Mouse (Mus musculus) heart, embryonic 11.5 days (tissue): ENCODE measurements at regions not wholly inside any gene's neighbourhood (a gene's known extent, or its start where the extent isn't known, plus 50 kb on each side); places are given as distances from the start of the nearest gene placed in this dataset.

Source experiments
- ATAC-seq: fragments of 200-750 bp; cut with Nextera tagmentation; replicated peaks from 2 replicates; pipeline ENCODE4 v1.8.0; 2017; ENCODE audit warnings: moderate library complexity; ENCODE audit not compliant: insufficient number of reproducible peaks, low FRiP score, low TSS enrichment
- H3K27ac ChIP-seq: fragments of 300-500 bp; sonication (generic); 2 replicates; pipeline ENCODE4 v1.5.1; 2014; ENCODE audit warnings: mild to moderate bottlenecking, low read depth, low read length
- H3K27me3 ChIP-seq: fragments of 300-500 bp; sonication (generic); 2 replicates; pipeline ENCODE4 v1.6.1; 2014; ENCODE audit warnings: mild to moderate bottlenecking, low read length, mixed read lengths; ENCODE audit not compliant: control insufficient read depth, insufficient read depth
- H3K36me3 ChIP-seq: fragments of 300-500 bp; sonication (generic); 2 replicates; pipeline ENCODE4 v1.6.1; 2014; ENCODE audit warnings: mild to moderate bottlenecking, low read length, moderate library complexity, mixed read lengths; ENCODE audit not compliant: control insufficient read depth, insufficient read depth
- H3K4me1 ChIP-seq: fragments of 300-500 bp; sonication (generic); 2 replicates; pipeline ENCODE4 v1.6.1; 2014; ENCODE audit warnings: low read length; ENCODE audit not compliant: control insufficient read depth, insufficient read depth
- H3K4me2 ChIP-seq: fragments of 300-500 bp; sonication (generic); 2 replicates; pipeline ENCODE4 v1.6.1; 2014; ENCODE audit warnings: mild to moderate bottlenecking, moderate library complexity
- H3K4me3 ChIP-seq: fragments of 300-500 bp; sonication (generic); 2 replicates; pipeline ENCODE4 v1.5.1; 2014; ENCODE audit warnings: low read depth, low read length
- H3K9ac ChIP-seq: fragments of 300-500 bp; sonication (generic); 2 replicates; pipeline ENCODE4 v1.6.1; 2014; ENCODE audit warnings: mild to moderate bottlenecking, low read depth, low read length, moderate library complexity
- H3K9me3 ChIP-seq: fragments of 300-500 bp; sonication (generic); replicated peaks from 2 replicates; pipeline ENCODE4 v1.6.1; 2016; ENCODE audit warnings: low read length; ENCODE audit not compliant: control insufficient read depth
- WGBS: fragments of 180-500 bp; shearing (Covaris S2); extraction: QIAGEN DNeasy Blood & Tissue Kit; methylation state at CpG from one replicate; pipeline ENCODE4 v1.1.7; 2014; ENCODE audit not compliant: insufficient replicate concordance; 5-methylcytosine and 5-hydroxymethylcytosine counted together

DNA sequence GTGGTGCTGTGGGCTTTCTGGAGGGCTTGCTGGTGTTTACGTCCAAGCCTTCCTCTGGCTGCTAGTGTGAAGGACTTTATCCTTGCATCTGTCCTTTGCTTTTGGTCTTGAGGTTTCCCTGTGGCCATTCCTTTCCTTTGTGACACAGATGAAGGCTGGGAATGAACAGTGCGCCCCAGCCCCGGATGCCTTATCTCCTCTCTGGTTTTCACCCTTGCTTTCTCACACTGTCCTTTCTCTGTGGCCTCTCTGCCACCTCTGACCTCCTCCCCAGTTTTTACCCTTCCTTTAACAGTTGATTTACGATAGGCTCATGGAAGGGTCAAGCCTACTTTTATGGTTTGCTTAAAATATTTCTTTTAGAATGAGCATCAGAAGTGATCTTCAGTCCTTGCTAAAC, 53.2 kb downstream of the Gas1 start:
- H3K36me3 ChIP-seq, result no peaks in the 10 kb centered on the region
- H3K27me3 ChIP-seq, result no peaks in the 10 kb centered on the region
- H3K9ac ChIP-seq, result no peak overlapping the region
- peaks cover 14% of the 10 kb centered on the region for H3K4me1 ChIP-seq
- H3K4me3 ChIP-seq, result no peak overlapping the region
- no peaks in the 10 kb centered on the region for H3K9me3 ChIP-seq
- ATAC-seq, result no peak
- WGBS, result 32% methylated on average over 4 of the region's 4 CpGs
- H3K27ac ChIP-seq, result no peak overlapping the region
- no peak overlapping the region for H3K4me2 ChIP-seq

DNA sequence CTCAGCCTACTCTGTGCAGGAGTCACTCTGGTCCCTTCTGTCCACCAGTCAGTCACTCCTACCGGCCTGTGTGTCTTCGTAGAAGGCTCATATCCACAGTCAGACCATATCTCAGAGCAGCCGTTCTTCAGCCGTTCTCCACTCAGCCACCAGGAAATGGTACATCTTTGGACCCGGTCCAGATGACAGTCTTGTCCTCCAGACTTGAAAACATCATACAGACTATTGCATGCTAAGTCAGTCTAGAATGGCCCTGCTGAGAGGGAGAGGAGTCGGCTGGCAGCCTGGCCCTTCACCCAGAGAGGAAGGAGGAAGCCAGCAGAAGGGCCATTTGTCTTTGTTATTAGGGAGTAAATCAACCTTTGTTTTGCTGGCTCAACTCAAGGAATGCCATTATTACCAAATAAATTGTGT, 54.0 kb downstream of the Gas1 start:
- 27% methylated on average over 6 of the region's 6 CpGs for WGBS
- Histone ChIP-seq H3K4me1 (peaks cover 14% of the 10 kb centered on the region), H3K4me3 (no peak overlapping the region; the same call in 1 of the 2 replicates), H3K9me3 (no peaks in the 10 kb centered on the region), H3K27me3 (no peaks in the 10 kb centered on the region), H3K27ac (no peak overlapping the region), H3K4me2 (peak overlapping the region; percentile 37; the same call in 1 of the 2 replicates), H3K9ac (no peak overlapping the region), H3K36me3 (no peaks in the 10 kb centered on the region)
- no peak for ATAC-seq

DNA sequence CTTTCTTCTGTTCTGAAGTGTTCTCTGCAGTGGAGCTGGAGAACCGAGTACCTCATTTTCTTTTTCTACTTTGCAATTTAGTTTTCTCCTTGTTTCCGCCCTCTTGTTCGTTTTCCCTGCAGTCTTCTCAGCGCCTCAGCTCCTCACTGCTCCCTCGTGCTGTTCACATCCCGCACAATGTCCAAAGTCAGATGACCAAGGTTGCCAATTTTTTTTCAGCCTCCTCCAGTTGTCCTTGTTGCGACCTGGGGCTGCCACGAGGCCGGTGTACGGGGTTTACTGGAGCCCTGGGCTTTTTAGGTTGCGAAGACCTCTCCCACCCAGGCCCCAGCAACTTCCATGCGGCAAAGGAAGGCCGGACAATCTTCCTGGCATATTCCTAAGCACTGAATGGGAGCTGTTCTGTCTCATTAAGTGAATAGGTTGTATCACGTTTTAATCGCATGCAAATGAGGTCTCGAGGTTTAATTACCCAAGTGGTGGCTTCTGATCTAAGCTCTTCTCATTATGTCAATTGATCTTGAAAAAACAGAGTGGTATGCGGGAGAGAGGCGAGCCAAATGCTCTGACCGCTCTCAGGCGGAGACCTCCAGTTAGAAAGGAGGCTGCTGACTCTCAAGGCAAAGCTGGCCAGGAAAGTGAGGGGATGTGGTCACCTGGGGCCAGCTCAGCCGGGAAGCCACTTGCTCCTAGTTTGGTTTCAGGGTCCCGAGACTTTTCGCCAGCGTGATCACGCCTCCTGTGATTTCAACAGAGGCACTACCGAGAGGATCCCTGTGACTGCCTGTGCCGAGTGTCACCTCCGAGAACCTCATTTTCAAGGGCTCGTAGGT, 54.6 kb downstream of the Gas1 start:
- no peak overlapping the region for H3K27ac ChIP-seq
- peaks cover 14% of the 10 kb centered on the region for H3K4me1 ChIP-seq
- no peaks in the 10 kb centered on the region for H3K36me3 ChIP-seq
- 42% methylated on average over 29 of the region's 29 CpGs for WGBS
- H3K27me3 ChIP-seq, result no peaks in the 10 kb centered on the region
- no peak overlapping the region; the same call in 1 of the 2 replicates for H3K4me3 ChIP-seq
- H3K9ac ChIP-seq, result no peak overlapping the region
- H3K4me2 ChIP-seq, result peak overlapping the region; percentile 37; the same call in 1 of the 2 replicates
- no peak for ATAC-seq
- no peaks in the 10 kb centered on the region for H3K9me3 ChIP-seq

DNA sequence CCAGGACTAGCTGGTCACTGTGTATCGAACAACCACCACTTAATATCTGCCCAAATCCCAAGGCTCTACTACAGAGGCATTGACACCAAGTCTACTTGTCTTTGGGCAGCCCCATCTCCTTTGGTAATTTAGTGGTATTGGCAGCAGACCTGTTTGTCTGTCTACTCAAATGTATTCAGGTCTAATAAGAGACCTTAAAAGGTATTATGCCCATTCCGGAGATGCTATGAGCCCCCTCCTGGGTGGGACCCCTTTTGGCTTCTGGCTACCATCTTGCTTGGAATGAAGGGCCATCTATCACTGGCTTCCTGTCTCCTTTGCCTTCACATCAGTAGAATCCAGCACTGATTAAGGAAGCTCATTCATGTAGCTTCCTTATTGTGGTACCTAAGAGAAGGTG, 65.7 kb downstream of the Gas1 start:
- H3K4me2 ChIP-seq, result no peak overlapping the region
- no peak overlapping the region for H3K4me3 ChIP-seq
- H3K4me1 ChIP-seq, result peaks cover 5% of the 10 kb centered on the region
- no peak overlapping the region for H3K27ac ChIP-seq
- no peaks in the 10 kb centered on the region for H3K9me3 ChIP-seq
- H3K36me3 ChIP-seq, result no peaks in the 10 kb centered on the region
- WGBS, result 88% methylated on average over 2 of the region's 2 CpGs
- H3K9ac ChIP-seq, result no peak overlapping the region
- no peak for ATAC-seq
- H3K27me3 ChIP-seq, result no peaks in the 10 kb centered on the region

DNA sequence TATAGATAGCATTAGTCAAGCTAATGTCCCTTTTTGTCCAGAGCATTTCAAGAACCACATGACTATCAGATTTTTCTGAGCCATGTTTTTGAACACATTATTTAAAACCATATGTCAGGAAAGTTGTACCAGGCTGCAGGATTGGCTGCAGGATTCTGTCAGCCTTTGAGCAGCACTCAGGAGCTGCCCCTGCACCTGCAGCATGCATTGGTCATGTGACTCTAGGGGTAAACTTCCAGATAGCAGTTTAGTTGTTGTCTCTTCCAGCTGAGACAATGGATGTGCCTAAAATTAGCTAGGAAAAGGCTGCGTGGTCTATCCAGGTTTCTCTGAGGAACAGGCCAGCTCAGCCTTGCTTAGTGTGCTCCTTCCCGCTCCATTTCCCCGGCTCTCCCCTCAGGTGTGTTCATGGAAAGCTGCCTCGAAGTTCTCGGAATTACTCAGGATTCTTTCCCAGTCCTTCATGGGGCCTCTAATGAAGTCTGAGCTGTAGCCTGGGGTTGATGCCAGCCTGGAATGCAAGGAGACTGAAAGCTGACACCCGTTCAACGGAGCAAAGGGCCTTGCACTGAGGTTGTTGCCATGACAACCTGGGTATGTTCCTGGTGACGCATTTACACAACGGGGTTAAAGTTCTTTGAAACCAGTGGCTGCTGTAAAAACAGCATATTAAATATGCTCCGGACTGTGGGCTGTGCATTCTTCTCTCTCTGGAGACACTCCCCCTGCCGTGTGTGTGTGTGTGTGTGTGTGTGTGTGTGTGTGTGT, 66.9 kb downstream of the Gas1 start:
- ATAC-seq, result no peak
- no peaks in the 10 kb centered on the region for H3K9me3 ChIP-seq
- H3K4me1 ChIP-seq, result peaks cover 5% of the 10 kb centered on the region
- H3K27ac ChIP-seq, result peak overlapping the region; percentile 74
- no peaks in the 10 kb centered on the region for H3K27me3 ChIP-seq
- WGBS, result 11% methylated on average over 11 of the region's 11 CpGs
- no peak overlapping the region for H3K9ac ChIP-seq
- peak overlapping the region; percentile 49 for H3K4me2 ChIP-seq
- H3K36me3 ChIP-seq, result no peaks in the 10 kb centered on the region
- H3K4me3 ChIP-seq, result no peak overlapping the region

DNA sequence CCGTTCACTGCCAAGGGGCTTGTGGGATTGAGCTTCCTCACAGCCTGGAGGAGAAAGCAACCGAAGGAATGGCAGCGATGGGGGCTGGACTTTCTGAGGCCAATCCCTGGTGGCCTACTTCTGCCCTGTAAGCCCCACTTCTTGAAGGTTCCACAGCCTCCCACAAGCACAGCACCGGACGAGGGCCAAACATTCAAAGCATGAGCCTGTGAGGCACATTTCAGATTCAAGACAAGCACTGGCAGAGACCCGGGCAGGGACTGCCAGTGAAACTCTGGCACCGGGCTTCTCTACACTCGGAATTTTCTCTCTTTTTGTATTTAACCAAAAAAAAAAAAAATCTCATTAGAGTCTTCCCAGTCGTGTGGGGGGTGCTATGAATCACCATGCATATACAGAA, 71.9 kb downstream of the Gas1 start:
- Histone ChIP-seq H3K27me3 (no peaks in the 10 kb centered on the region), H3K27ac (no peak overlapping the region)
- 87% methylated on average over 9 of the region's 9 CpGs for WGBS

DNA sequence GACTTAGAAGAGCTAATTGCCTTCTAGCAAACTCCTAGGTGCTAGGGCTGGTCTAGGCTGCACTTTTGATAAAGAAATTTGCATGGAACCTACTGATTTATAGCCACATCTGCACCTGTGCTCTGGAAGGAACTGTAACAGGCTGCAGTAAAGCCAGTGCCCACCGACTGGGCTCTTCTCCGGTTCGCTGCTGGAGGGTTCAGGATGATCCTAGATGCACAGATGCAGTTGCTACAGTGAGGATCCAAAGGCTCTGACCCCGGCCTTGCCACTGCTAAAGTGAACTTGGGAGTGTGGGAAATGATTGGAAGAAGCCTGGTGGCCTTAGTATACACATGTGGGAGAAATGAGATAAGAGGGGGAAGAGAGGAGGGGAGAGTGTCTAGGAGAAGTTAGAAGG, 75.5 kb downstream of the Gas1 start:
- H3K4me1 ChIP-seq, result no peaks in the 10 kb centered on the region
- no peaks in the 10 kb centered on the region for H3K9me3 ChIP-seq
- no peak overlapping the region for H3K27ac ChIP-seq
- 61% methylated on average over 4 of the region's 4 CpGs for WGBS
- ATAC-seq, result no peak
- H3K4me3 ChIP-seq, result no peak overlapping the region
- H3K36me3 ChIP-seq, result no peaks in the 10 kb centered on the region
- H3K9ac ChIP-seq, result no peak overlapping the region
- H3K4me2 ChIP-seq, result no peak overlapping the region
- H3K27me3 ChIP-seq, result no peaks in the 10 kb centered on the region

More for the DNA sequence above, 71.9 kb downstream of the Gas1 start:
- no peaks in the 10 kb centered on the region for H3K36me3 ChIP-seq
- no peaks in the 10 kb centered on the region for H3K9me3 ChIP-seq
- no peak for ATAC-seq
- H3K4me1 ChIP-seq, result peaks cover 3% of the 10 kb centered on the region
- H3K4me2 ChIP-seq, result no peak overlapping the region
- H3K4me3 ChIP-seq, result no peak overlapping the region
- H3K9ac ChIP-seq, result no peak overlapping the region

DNA sequence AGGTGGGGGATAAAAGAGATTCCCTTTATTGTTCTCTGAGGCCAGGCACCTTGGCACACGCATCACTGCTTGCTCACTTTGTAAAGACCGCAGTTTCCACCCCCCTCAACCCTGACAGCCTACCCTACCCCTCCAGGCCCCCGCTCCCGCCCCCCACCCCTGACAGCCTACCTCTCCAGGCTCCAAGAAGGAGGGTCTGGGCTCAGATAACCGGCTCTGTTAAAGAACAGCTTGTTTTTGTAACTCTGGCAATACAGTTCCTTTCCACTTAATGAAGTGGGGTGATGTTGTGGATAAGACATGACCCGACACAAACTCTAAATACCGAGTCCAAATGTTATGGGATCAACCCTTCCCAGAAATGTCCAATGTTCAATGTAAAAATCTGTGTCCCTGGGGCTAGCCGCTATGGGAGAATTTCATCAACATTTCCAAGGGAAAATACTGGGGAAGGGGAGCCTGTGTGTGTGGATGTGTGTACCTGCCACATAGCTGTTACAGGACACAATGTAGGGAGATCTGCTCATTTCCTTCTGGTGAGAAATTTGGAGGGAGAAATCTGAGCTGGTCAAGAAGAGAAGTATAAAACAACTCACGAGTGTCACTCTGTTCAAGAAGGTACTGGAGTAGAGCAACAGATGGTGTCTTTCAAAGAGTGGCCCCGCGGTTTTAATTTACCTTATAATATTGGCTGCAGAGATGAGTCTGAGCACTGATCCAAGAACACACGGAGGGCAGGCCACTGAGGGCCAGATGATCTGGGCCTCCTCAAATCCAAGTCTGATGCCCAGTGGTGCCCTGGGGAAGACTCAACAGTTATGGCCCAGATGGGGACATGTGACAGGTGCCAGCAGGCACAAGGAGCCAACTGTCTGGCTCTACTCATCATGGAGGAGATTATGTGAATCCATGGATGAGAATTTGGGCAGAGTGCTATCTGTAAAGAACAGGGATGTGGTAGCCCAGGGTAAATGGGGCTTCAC, 76.7 kb downstream of the Gas1 start:
- no peaks in the 10 kb centered on the region for H3K4me1 ChIP-seq
- no peak overlapping the region for H3K9ac ChIP-seq
- H3K4me2 ChIP-seq, result no peak overlapping the region
- no peak overlapping the region for H3K4me3 ChIP-seq
- no peaks in the 10 kb centered on the region for H3K36me3 ChIP-seq
- H3K27me3 ChIP-seq, result no peaks in the 10 kb centered on the region
- H3K9me3 ChIP-seq, result no peaks in the 10 kb centered on the region
- 72% methylated on average over 12 of the region's 12 CpGs for WGBS
- no peak for ATAC-seq
- H3K27ac ChIP-seq, result no peak overlapping the region
